Mouse (Mus musculus) monocyte, adult 2 months (primary cell): ENCODE measurements at regions not wholly inside any gene's neighbourhood (a gene's known extent, or its start where the extent isn't known, plus 50 kb on each side); places are given as distances from the start of the nearest gene placed in this dataset.

Experiments
- DNase-seq, 2 experiments: peaks; one replicate each; pipeline ENCODE4 v3.0.0; 2022; ENCODE audit warnings: low spot score in 2 of 2, low read depth in 1 of 2

GRCm38 (mm10) chr7:113156861-113157747 is 50.2 kb upstream of the Arntl start:
- DNase-seq: no peak
